Mouse (Mus musculus) T-cell, adult 66 days (primary cell): ENCODE data around the gene Gm21936. TPM values are rescaled to one million over a fixed set of nuclear protein-coding genes. Genes with fewer than 3 reads are reported as not detected.

ENCODE experiments used
- total RNA-seq, 2 experiments: library from RNA; stranded (reverse); gene quantifications; 3 replicates in 1 of 2; 4 replicates in 1 of 2; pipeline ENCODE4 v1.2.4; 2023

Gene Gm21936
- not detected for total RNA-seq

DNA sequence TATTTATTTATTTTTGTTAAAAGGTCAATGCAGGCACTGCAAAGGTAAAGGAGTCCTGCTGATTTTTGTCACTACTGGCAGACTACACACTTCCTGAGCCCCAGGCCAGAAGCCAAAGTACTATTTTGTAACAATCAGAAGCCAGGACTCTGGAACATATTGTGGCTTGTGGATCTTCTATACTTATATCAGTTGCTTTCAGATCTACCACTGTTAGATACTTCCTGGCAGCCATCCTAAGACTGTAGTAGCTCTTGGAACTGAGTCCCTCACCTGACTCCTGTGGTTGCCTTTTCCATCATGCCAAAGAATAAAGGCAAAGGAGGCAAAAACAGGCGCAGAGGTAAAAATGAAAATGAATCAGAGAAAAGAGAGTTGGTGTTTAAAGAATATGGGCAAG is at the start of gene Gm21936:
Gene Gm21936, plus strand, starts transcription at position 301 of the 400 bp plus-strand sequence.

DNA sequence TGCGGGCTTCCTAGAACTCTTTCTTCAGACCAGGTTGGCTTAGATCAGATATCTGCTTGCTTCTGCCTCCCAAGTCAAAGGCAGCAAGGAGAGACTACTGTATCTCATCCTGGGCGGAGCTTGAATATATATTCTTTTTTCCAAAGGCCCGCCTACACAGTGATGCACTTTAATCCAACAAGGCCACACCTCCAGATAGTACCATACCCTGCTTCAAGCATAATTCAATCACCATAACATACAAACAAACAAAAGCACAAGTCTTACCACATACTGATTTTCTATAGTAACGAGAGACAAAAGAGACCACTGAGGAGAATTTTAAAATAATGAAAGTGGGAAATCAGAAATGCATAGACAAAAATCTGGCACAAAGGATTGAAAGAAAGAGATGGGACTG is 19.7 kb upstream of the Gm21936 start, which contains the start of gene Gm21319:
Gene Gm21319, minus strand, starts transcription at position 101 of the 400 bp plus-strand sequence.

DNA sequence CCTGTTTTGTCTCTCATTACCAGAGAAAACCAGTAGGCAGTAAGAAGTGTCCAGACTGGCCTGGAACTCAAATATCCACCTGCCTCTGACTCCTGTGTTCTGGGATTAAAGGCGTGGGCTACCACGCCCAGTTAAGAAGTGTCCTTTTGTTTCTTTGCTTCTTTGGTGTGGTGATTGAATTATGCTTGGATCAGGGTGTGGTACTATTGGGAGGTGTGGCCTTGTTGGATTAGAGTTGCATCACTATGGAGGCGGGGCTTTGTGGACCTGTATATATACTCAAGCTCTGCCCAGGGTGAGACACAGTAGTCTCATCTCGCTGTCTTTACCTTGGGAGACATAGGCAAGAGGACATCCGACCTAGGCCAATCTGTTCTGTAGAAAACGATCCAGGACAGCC is 21.0 kb downstream of the Gm21936 start, which contains the start of gene BB287469:
Gene BB287469, plus strand, starts transcription at position 301 of the 400 bp plus-strand sequence.

DNA sequence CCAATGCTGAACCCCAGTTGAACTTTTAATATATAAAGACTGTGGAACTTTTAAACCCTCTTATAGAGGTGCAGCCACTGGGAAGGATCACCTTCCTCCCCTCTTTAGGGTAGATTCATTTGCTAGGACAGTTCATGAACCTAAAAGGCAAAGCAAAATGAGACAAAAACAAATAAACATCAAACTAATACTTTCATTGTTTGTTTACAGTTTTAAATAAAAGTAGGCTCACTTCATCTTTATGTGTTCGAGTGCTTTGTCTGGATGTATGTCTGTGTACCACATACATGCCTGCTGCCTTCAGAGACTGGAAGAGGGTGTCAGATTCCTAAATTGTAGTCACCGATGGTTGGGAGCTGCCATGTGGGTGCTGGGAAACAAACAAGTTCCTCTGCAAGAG is 46.9 kb downstream of the Gm21936 start, which contains the start of gene Gm2001:
Gene Gm2001, minus strand, starts transcription at position 101 of the 400 bp plus-strand sequence.

Other genes starting within 250 kb of the Gm21936 start
- gene Oog1, start 192.8 kb upstream of the Gm21936 start, total RNA-seq: not detected
- not detected for gene Gm4027, start 176.6 kb upstream of the Gm21936 start, total RNA-seq
- gene Gm16381, start 150.9 kb upstream of the Gm21936 start, total RNA-seq: not detected
- gene Gm21319, start 19.8 kb upstream of the Gm21936 start, total RNA-seq: not detected
- gene BB287469, start 21.1 kb downstream of the Gm21936 start, total RNA-seq: not detected
- not detected for gene Gm2001, start 46.8 kb downstream of the Gm21936 start, total RNA-seq
- gene Gm2016, start 78.6 kb downstream of the Gm21936 start, total RNA-seq: not detected
- not detected for gene Gm2022, start 99.9 kb downstream of the Gm21936 start, total RNA-seq
- gene Gm2035, start 124.3 kb downstream of the Gm21936 start, total RNA-seq: not detected
- gene Gm2042, start 158.6 kb downstream of the Gm21936 start, total RNA-seq: not detected
- gene Gm2075, start 216.3 kb downstream of the Gm21936 start, total RNA-seq: not detected
- not detected for gene Gm6803, start 223.3 kb downstream of the Gm21936 start, total RNA-seq
- gene Gm2056, start 231.5 kb downstream of the Gm21936 start, total RNA-seq: not detected